Mouse (Mus musculus) small intestine, adult 2 months (tissue): ENCODE data around the gene Dpyd. TPM values are rescaled to one million over a fixed set of nuclear protein-coding genes. Genes with fewer than 3 reads are reported as not detected.

Experiments used
- H3K27ac ChIP-seq: fragments of 200-500 bp; 2 replicates; pipeline ENCODE4 v1.5.1; 2012; ENCODE audit warnings: low read depth, low read length, control low read depth, inconsistent platforms; ENCODE audit not compliant: insufficient read depth
- H3K27me3 ChIP-seq: fragments of 200-500 bp; 2 replicates; pipeline ENCODE4 v1.6.1; 2012; ENCODE audit warnings: mild to moderate bottlenecking, moderate library complexity, low read length, inconsistent platforms; ENCODE audit not compliant: control insufficient read depth, insufficient read depth
- H3K36me3 ChIP-seq: fragments of 200-500 bp; 2 replicates; pipeline ENCODE4 v1.6.1; 2012; ENCODE audit warnings: mild to moderate bottlenecking, low read length, control low read depth, inconsistent platforms; ENCODE audit not compliant: control insufficient read depth, insufficient read depth
- H3K4me1 ChIP-seq: fragments of 200-500 bp; 2 replicates; pipeline ENCODE4 v1.6.1; 2012; ENCODE audit warnings: low read length, inconsistent platforms, mixed read lengths; ENCODE audit not compliant: control insufficient read depth, insufficient read depth, insufficient read length
- H3K4me3 ChIP-seq: fragments of 200-500 bp; 2 replicates; pipeline ENCODE4 v1.5.1; 2012; ENCODE audit warnings: low read depth, mild to moderate bottlenecking, control low read depth, inconsistent platforms, low read length, moderate library complexity
- CTCF ChIP-seq: fragments of 200-500 bp; IDR thresholded peaks from 2 replicates; pipeline ENCODE4 v1.5.1; 2012; ENCODE audit warnings: low read depth, mild to moderate bottlenecking, control low read depth, inconsistent platforms, low read length, moderate library complexity, mixed read lengths; ENCODE audit not compliant: insufficient replicate concordance, insufficient read length; ENCODE audit errors: extremely low read depth
- POLR2A ChIP-seq: fragments of 200-500 bp; IDR thresholded peaks from 2 replicates; pipeline ENCODE4 v1.6.1; 2012; ENCODE audit warnings: low read depth, mild to moderate bottlenecking, control low read depth, inconsistent platforms, low read length, moderate library complexity
- WGBS: fragments of 180-500 bp; shearing (Covaris S2); methylation state at CpG from one replicate; pipeline ENCODE4 v1.1.7; 2018; 5-methylcytosine and 5-hydroxymethylcytosine counted together
- polyA plus RNA-seq: library from polyadenylated mRNA; depleted of rRNA; stranded (reverse); fragments of >200 nt; gene quantifications from 2 replicates; pipeline ENCODE4 v1.2.3, GENCODE M21; 2012

Gene Dpyd
- polyA plus RNA-seq, 1 experiment: 13.4 TPM

DNA sequence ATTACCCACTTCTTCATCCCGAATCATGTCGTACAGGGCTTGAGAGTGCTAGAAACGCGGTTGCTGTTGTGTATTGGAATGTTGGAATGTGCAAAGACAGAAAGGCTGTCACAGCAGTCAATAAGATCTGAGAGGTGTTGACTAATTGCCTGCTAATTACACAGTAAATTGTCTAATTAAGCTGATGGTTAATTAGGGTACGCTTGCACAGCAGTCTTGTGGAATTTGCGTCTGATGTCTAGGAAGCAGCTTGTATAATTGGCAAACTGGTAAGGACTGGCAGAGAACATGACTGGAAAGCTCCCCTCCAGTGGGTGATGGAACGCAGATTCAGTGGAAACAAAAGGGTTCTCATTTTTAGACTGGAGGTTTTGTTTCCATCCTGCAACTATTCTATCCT lies 459.3 kb downstream of the Dpyd start:
- H3K4me3 ChIP-seq: no peak overlapping the region
- H3K4me1 ChIP-seq: no peaks in the 10 kb centered on the region
- 81% methylated on average over 7 of the region's 7 CpGs for WGBS
- TF ChIP-seq CTCF: no peak
- no peak for TF ChIP-seq POLR2A
- no peaks in the 10 kb centered on the region for H3K27me3 ChIP-seq
- no peaks in the 10 kb centered on the region for H3K36me3 ChIP-seq
- H3K27ac ChIP-seq: no peak overlapping the region

DNA sequence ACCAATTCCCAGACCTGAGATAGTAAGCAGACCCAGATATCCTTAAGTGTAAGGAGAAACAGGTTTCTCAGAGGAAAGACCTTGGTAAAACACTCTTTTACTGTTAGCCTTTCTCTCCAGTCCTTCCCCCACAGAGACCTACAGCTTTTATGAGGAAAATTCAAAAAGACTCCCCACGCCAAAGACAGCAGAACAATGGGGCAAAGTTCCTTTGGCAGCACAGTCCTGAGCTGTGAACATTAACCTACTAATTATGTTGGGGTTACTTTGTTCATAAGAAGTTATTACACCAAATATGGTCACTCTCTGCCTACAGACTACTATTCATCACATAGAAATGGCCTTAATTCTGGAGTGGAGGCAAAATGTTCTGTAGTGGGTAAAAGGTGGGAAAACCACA lies 480.7 kb downstream of the Dpyd start:
- Histone ChIP-seq H3K4me3 (no peak overlapping the region), H3K4me1 (no peaks in the 10 kb centered on the region), H3K36me3 (no peaks in the 10 kb centered on the region), H3K27ac (no peak overlapping the region), H3K27me3 (no peaks in the 10 kb centered on the region)
- no peak for TF ChIP-seq POLR2A
- no peak for TF ChIP-seq CTCF
- 33% methylated on average over 1 of the region's 1 CpGs for WGBS

GRCm38 (mm10) chr3:119056144-119056543 lies 494.2 kb downstream of the Dpyd start:
- H3K27ac ChIP-seq: no peak overlapping the region

GRCm38 (mm10) chr3:119063214-119063613 lies 501.3 kb downstream of the Dpyd start:
- TF ChIP-seq POLR2A (no peak), CTCF (no peak)
- 71% methylated on average over 4 of the region's 4 CpGs for WGBS
- Histone ChIP-seq H3K27me3 (no peaks in the 10 kb centered on the region), H3K27ac (no peak overlapping the region), H3K36me3 (no peaks in the 10 kb centered on the region), H3K4me1 (no peaks in the 10 kb centered on the region), H3K4me3 (no peak overlapping the region)

More at GRCm38 (mm10) chr3:119056144-119056543, 494.2 kb downstream of the Dpyd start:
- 86% methylated on average over 1 of the region's 1 CpGs for WGBS
- H3K27me3 ChIP-seq: no peaks in the 10 kb centered on the region
- H3K4me3 ChIP-seq: no peak overlapping the region
- no peaks in the 10 kb centered on the region for H3K4me1 ChIP-seq
- TF ChIP-seq CTCF (no peak), POLR2A (no peak)
- H3K36me3 ChIP-seq: no peaks in the 10 kb centered on the region

- no peaks in the 10 kb centered on the region for H3K27me3 ChIP-seq
- no peak for TF ChIP-seq CTCF
- TF ChIP-seq POLR2A: no peak
- H3K27ac ChIP-seq: no peak overlapping the region
- H3K4me1 ChIP-seq: no peaks in the 10 kb centered on the region
- H3K36me3 ChIP-seq: no peaks in the 10 kb centered on the region
- no peak overlapping the region for H3K4me3 ChIP-seq
- 37% methylated on average over 1 of the region's 1 CpGs for WGBS
Observed at GRCm38 (mm10) chr3:119063642-119064041, 501.7 kb downstream of the Dpyd start.

DNA sequence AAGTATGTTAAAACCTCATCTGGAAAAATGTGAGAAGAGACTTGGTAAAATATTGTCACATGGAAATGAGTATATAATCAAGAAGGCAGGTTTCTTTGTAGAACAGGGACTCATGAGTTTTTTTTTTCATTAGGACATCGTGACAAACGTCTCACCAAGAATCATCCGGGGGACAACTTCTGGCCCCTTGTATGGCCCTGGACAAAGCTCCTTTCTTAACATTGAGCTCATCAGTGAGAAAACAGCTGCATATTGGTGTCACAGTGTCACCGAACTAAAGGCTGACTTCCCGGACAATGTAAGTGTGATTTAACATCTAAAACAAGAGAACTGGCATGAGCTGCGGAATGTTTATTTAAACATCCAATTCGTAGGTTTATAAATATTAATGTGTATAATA lies 502.8 kb downstream of the Dpyd start:
- Histone ChIP-seq H3K27me3 (no peaks in the 10 kb centered on the region), H3K4me1 (no peaks in the 10 kb centered on the region), H3K36me3 (no peaks in the 10 kb centered on the region), H3K27ac (no peak overlapping the region), H3K4me3 (no peak overlapping the region)
- TF ChIP-seq CTCF (no peak), POLR2A (no peak)
- 81% methylated on average over 7 of the region's 7 CpGs for WGBS

- no peak for TF ChIP-seq CTCF
- TF ChIP-seq POLR2A: no peak
- Histone ChIP-seq H3K4me3 (no peak overlapping the region), H3K36me3 (no peaks in the 10 kb centered on the region), H3K27me3 (no peaks in the 10 kb centered on the region), H3K27ac (no peak overlapping the region), H3K4me1 (no peaks in the 10 kb centered on the region)
- 88% methylated on average over 9 of the region's 9 CpGs for WGBS
Observed at GRCm38 (mm10) chr3:119067221-119067620, 505.3 kb downstream of the Dpyd start.

DNA sequence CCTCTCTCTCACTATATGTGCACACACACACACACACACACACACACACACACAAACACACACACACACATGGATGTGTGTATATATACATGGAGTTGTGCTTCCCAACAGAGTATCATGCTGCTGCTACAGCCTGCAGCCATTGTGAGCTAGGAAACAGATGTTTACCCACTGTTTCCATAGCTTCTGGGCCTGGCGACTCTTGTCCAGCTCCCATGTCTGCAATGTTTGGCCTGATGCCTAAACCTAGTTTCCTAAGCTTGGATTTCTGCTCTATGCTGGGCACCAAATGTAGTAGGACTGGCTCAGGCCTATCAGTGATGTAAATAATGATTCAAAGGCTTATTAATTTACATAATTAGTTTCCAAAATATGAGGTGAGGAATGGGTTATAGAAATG lies 524.7 kb downstream of the Dpyd start:
- Histone ChIP-seq H3K4me1 (no peaks in the 10 kb centered on the region), H3K4me3 (no peak overlapping the region), H3K27me3 (no peaks in the 10 kb centered on the region), H3K27ac (no peak overlapping the region), H3K36me3 (no peaks in the 10 kb centered on the region)
- no peak for TF ChIP-seq POLR2A
- TF ChIP-seq CTCF: no peak
- WGBS: 52% methylated on average over 1 of the region's 1 CpGs
